ENCODE assay signal across 10 mouse cellular contexts in the genomic region with DNA sequence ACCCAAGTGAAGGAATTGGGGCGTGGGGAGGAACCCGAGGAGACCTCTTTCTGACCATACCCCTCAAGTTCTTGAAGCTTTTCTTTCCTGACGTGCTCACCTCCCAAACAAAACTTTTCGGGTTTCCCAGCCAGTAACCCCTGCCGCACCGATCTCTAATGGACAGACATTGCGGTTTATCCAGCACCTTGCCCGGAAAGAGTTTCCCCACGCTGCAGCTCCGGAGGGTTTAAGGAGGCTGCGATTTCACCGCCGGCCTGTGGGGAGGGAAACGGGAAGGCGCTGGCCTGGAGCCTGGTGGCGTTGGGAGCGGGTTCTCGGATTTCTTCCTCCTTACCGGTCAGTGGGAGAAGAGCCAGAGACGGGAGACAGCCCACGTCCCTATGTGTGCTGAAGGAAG. TPM values are rescaled to one million over a fixed set of nuclear protein-coding genes. Genes with fewer than 3 reads are reported as not detected.
A peak's percentile ranks its signal among the peaks of the same experiment; 100 is the strongest.
DNase-seq lines count a peak whose midpoint lies in the region; ATAC-seq lines count a peak whose summit lies in the region.
"Had no signal": no experiment of that assay in that cellular context is flagged by ENCODE, and none has a peak within 500 bp of the region (broad histone marks: within the 10 kb centered on the region; RNA-seq: fewer than 3 reads in every experiment).

No protein-coding gene starts in this region.

- intact Hi-C loops in heart, postnatal 10 days (cut with DNase I) = no loop called here

- H3K4me3 ChIP-seq in heart, embryonic 11.5 days (ENCODE audit: low read depth, low read length) = peak overlapping the region; percentile 20
- peak overlapping the region; percentile 36 for H3K4me3 ChIP-seq in limb, embryonic 15.5 days

- no peaks in the 10 kb centered on the region for H3K4me1 ChIP-seq in heart, embryonic 11.5 days (ENCODE audit: control insufficient read depth, insufficient read depth, low read length)
- H3K4me1 ChIP-seq in limb, embryonic 15.5 days = peaks cover 20% of the 10 kb centered on the region

- H3K9me3 ChIP-seq in heart, embryonic 11.5 days (replicated peaks; ENCODE audit: control insufficient read depth, low read length) = no peaks in the 10 kb centered on the region
- H3K9me3 ChIP-seq in limb, embryonic 15.5 days = no peaks in the 10 kb centered on the region

- H3K27me3 ChIP-seq in heart, embryonic 11.5 days (ENCODE audit: control insufficient read depth, insufficient read depth, low read length) = peaks cover 97% of the 10 kb centered on the region
- H3K27me3 ChIP-seq in limb, embryonic 15.5 days = peaks cover 97% of the 10 kb centered on the region

- peak overlapping the region; percentile 62 for H3K4me2 ChIP-seq in heart, embryonic 11.5 days
- H3K4me2 ChIP-seq in limb, embryonic 15.5 days = peak overlapping the region; percentile 47

- no peaks in the 10 kb centered on the region for H3K36me3 ChIP-seq in heart, embryonic 11.5 days (ENCODE audit: control insufficient read depth, insufficient read depth, low read length)
- H3K36me3 ChIP-seq in limb, embryonic 15.5 days = no peaks in the 10 kb centered on the region

- no peak overlapping the region for H3K9ac ChIP-seq in heart, embryonic 11.5 days (ENCODE audit: low read depth, low read length)
- H3K9ac ChIP-seq in limb, embryonic 15.5 days = 0 out of 2 replicates have a peak overlapping the region, but pooled peaks have one; percentile 14

- DNase-seq in heart, postnatal 10 days = no peak
- DNase-seq in ES-CJ7 (ENCODE audit: low read depth, low spot score) = peak; percentile 48
- DNase-seq in gastrocnemius, adult 18-20 months (ENCODE audit: low spot score) = peak; percentile 83
- DNase-seq in ovary, postnatal 14 days (ENCODE audit: low spot score) = no peak
- no peak for DNase-seq in layer of hippocampus, postnatal 10 days (ENCODE audit: low spot score in 2 of 2)
- no peak for DNase-seq in urinary bladder, postnatal 10 days (ENCODE audit: low spot score)

- under 1% methylated on average over 21 of the region's 21 CpGs for WGBS in heart, embryonic 11.5 days (ENCODE audit: insufficient replicate concordance)
- WGBS in limb, embryonic 15.5 days = 2% methylated on average over 21 of the region's 21 CpGs

- no peak overlapping the region for H3K27ac ChIP-seq in heart, embryonic 11.5 days (ENCODE audit: low read depth, low read length)
- H3K27ac ChIP-seq in limb, embryonic 15.5 days = no peak overlapping the region

- ATAC-seq in heart, embryonic 11.5 days (replicated peaks; ENCODE audit: insufficient number of reproducible peaks, low FRiP score, low TSS enrichment) = no peak
- ATAC-seq in limb, embryonic 15.5 days (ENCODE audit: insufficient number of reproducible peaks, low FRiP score, low TSS enrichment, low read depth) = 0 out of 2 replicates have a peak, but pooled peaks have one; percentile 4

RNA-seq across cellular contexts. Expression of a gene that starts 5.9 kb away (rescaled TPM):
- not detected in 2 replicates for polyA plus RNA-seq in heart, embryonic 11.5 days (2014; fragmentation: Nextera tagmentation; extraction: Ambion mirVana)
- not detected for total RNA-seq in heart, postnatal 10 days (2021)
- 10 to 100 TPM in 1 of 2 experiments, 1 to 10 TPM in 1; 5.6 to 10.2 TPM for total RNA-seq in gastrocnemius, adult 18-20 months (2021)
- 4.2 and 4.5 TPM in 2 replicates for polyA plus RNA-seq in limb, embryonic 15.5 days (2015; fragmentation: Nextera tagmentation; extraction: Ambion mirVana)
- under 1 TPM; 0.11 to 0.30 TPM for total RNA-seq in layer of hippocampus, postnatal 10 days (2021)
- total RNA-seq: hematopoietic stem cell, adult 5-6 weeks; MEL had no signal

Comparison
In these comparisons a context has a peak if more than half of its experiments do, and no peak if none do; other contexts are left out.
1. DNase-seq: peak in ES-CJ7 (single experiment) and gastrocnemius, adult 18-20 months (single experiment); none in heart, postnatal 10 days (0 of 2), ovary, postnatal 14 days (single experiment), layer of hippocampus, postnatal 10 days (0 of 2) and urinary bladder, postnatal 10 days (single experiment).
2. RNA of a gene that starts 5.9 kb away (total RNA-seq): 5.6 to 10.2 TPM in gastrocnemius, adult 18-20 months; 0.11 to 0.30 TPM in layer of hippocampus, postnatal 10 days and not detected in heart, postnatal 10 days; every median in the first group is over 4 times any median in the second.